Mouse (Mus musculus) forelimb bud, embryonic 11.5 days (tissue): ENCODE data around the gene Adra2a.

Experiments used
- DNase-seq: peaks from one replicate; pipeline ENCODE4 v3.0.0-alpha.2; 2012; ENCODE audit warnings: low read depth, low spot score

Adra2a gene

DNA sequence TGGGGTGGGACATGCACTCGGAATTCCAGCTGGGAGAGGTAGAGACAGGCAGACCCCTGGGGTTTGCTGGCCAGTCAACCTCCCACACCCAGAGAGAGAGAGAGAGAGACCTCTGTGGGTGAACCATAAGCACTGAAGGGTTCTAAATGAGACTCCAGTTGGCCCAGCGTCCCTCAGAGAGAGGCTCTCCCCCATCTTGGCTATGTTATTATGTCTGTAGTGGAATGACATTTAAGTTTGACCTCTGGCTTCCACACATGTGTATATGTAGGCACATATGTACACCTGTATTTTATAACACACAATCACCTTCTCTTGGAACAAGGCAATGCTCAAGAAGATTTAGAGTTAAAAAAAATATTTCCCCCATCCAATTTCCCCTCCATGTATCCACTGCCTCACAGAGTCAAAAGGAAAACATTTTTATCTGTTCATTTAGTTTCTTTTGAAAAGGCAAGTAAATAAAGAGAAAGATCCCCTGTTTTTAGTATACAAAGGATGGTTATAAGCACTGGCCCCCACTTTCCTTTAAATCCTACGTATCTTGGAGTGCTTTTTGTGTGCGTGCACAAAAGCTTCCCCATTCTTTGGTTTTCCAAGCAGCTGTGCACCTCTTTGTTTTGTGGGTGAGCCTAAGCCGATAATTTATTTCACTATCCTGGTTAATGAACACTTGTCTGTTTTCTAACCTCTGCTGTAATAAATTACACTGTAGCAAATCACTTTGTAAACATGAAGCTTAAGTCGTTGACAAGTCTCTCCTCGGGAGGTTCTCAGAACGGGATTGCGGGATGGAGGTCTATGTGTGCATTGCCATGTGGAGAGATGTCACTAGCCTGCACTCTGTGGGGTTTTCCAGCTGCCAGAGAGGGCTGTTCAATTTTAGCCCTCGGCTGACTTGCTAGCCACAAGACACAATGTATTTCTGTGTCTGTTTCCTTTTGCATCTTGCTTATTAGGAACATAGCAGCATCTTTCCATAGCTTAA is 32.7 kb downstream of the Adra2a start:
- DNase-seq = no peak

DNA sequence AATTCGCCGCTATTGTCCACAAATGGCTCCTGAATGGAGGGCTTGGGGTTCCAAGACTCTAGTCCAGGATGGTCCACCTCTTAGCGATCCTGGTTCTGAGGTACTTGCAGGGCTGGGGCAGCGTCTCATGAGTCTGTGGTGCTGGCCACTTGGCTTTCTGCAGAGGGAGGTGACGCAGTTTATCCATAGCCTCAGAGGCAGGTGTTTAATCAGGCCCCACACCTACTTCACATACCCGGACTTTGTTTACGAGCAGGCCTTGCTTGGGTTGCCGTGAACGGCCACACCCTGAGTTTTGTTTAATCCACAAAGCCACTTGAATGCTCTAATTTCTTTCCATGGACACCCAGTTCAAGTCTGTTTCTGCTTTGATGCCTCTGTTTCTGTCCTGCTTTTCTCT is 37.4 kb downstream of the Adra2a start:
- no peak for DNase-seq

DNA sequence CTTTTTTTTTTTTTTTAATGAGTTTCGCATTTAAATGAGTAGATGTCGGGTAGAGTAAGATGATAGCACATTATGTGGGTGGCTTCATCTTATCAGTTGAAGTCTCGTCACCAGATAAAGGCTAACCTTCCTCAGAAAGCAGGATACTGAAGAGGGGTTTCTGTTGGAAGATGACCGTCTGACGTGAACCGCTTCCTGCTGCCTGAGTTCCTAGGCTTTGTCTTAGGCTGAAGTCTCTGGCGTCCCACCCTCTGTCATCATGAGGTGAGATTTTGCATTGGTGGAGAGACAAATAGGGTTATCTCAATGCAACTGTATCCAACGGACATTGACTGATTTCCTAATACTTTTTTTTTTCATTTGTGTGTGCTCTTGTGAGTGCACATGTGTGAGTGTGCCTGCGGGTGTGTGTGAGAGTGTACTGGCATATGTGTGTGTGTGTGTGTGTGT is 37.8 kb downstream of the Adra2a start:
- DNase-seq = no peak

DNA sequence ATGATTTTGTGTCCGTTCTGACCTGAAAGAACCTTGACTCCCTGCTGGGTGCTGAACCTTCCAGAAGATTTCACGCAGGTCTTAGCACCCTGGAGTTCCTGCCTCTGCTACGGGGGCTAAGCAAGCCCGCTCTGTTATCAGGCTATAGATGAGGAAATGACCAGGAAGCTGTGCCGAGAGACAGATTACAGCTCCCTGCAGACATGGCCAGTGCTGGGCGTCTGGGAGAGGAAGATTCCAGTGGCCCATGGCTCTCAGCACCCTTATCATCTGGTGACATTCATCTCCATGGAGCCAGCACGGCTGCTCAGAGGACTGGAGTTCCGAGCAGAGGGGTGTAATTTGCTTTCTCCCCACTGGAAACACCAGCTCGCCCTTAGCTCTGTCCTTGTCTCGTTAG is 43.4 kb downstream of the Adra2a start:
- DNase-seq = no peak

DNA sequence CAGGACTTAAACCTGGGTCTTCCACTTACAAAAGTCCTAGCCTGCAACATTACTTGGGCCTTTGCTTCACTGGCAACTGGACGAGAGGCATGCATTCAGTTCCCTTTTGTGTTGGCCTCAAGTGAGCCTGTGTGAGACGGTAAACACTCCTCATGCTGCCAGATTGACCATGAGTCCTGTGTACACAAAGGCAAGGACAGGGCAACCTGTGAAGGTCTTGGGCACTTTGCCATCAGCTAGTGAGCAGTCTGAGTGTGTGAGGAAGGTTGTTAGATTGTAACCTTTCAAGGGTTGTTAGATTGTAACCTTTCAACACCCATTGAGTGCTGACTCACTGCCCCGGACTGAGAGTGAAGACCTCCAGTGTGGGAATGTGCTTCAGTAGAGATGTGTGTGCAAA is 49.6 kb downstream of the Adra2a start:
- no peak for DNase-seq

DNA sequence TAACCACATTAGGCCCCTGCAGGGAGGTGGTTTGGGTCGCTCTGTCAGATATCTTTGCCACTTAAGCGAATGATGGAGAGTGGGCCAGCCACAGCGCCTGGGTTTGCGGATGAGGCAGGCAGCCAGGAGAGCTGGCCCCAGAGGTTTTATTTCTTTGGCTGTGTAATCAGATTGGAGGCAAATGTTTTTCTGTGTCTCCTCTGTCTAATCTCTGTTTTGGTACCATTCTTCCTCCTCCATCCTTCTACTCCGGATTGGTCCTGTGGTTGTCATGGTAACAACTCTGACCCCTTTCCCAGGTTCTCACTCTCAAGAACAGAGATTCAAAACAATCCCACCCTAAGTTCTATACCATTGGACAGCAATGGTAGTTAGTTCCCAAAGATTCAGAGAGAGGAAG is 51.8 kb downstream of the Adra2a start:
- DNase-seq = no peak

DNA sequence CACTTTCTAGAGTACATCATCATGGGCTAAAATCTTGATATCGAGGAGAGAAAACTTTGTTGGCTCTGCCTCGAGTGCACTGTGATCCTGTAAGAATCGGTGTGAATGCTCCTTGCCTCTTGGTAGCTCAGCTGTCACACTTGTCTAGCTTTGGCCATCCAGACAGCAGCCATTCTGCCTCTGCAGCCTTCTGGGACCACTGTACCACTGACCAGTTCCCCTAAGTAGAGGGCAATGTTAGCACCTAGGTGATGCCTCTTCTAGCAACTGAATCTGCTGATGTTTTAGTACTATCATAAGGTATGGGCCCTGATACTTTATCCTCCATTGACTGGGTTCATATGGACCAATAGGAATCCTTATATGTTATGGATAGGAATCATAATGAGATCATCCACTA is 54.4 kb downstream of the Adra2a start:
- no peak for DNase-seq
